Mouse (Mus musculus) adrenal gland, postnatal 36 days (tissue): ENCODE measurements around the gene Gm13694. TPM values are rescaled to one million over a fixed set of nuclear protein-coding genes. Genes with fewer than 3 reads are reported as not detected.
A peak's percentile ranks its signal among the peaks of the same experiment; 100 is the strongest.

Experiments
- DNase-seq, 2 experiments: peaks; one replicate each; pipeline ENCODE4 v3.0.0; 2021; ENCODE audit warnings: mixed read lengths in 1 of 2
- total RNA-seq, 2 experiments: library from RNA; stranded (reverse); gene quantifications; 2 replicates each; pipeline ENCODE4 v1.2.3; 2021

Gene Gm13694
- total RNA-seq, 2 experiments from 2014 or later: 1.5 to 1.7 TPM

DNA sequence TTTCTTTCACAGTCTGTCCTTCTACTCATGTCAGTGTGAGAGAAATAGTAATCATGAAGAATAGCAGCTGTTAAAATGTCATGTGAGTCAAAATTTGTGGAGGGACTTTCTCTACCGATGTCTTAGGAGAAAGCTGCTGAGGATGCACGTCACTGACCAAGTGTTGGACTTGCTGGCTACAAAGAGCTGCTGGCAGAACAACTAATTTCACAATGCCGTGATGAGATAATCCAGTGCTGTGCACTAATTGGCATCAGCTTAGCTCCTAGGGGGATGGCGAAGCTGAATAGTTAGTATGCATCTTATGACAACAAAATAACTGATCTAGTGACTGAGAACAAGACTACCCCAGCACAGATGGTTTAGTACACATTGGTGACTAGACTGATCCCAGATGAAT lies 46.5 kb downstream of the Gm13694 start:
- peak in 1 of 2 experiments; percentile 12 for DNase-seq

Other genes with a start within 250 kb of the Gm13694 start
- gene Fam171b, start 166.3 kb upstream of the Gm13694 start, total RNA-seq: 1 to 10 TPM; 3.8 to 4.0 TPM
- not detected for gene Zswim2, start 37.7 kb upstream of the Gm13694 start, total RNA-seq
- 1 to 10 TPM; 1.5 to 1.7 TPM for gene Gm13698, start 23.2 kb upstream of the Gm13694 start, total RNA-seq
- gene Gm13693, start 17.4 kb upstream of the Gm13694 start, total RNA-seq: 1 to 10 TPM; 1.5 to 1.7 TPM
- not detected for gene Gm13695, start 11.6 kb upstream of the Gm13694 start, total RNA-seq
- 1 to 10 TPM; 1.5 to 1.7 TPM for gene Gm13696, start 5.8 kb upstream of the Gm13694 start, total RNA-seq
- gene Gm13697, start 5.8 kb downstream of the Gm13694 start, total RNA-seq: 1 to 10 TPM; 1.5 to 1.7 TPM
- 1 to 10 TPM; 1.5 to 1.7 TPM for gene Gm13691, start 11.6 kb downstream of the Gm13694 start, total RNA-seq